Mouse (Mus musculus): Measurements from ENCODE around the gene Gm13287. TPM values are rescaled to one million over a fixed set of nuclear protein-coding genes. Genes with fewer than 3 reads are reported as not detected.
"Not testable (repeated sequence)": the region's sequence is repeated elsewhere in the genome, so short reads cannot be mapped to it uniquely, and the experiment has no call there.

Gm13287 gene
- polyA plus RNA-seq, 1 experiment from 2014 or later = not detected

- not testable (repeated sequence) for H3K27me3 ChIP-seq (replicated peaks); H3K27ac ChIP-seq (ENCODE audit: poor library complexity, severe bottlenecking); H3K4me1 ChIP-seq (replicated peaks); ATAC-seq (ENCODE audit: insufficient number of reproducible peaks, low FRiP score); H3K9ac ChIP-seq; H3K36me3 ChIP-seq; H3K9me3 ChIP-seq (replicated peaks); H3K4me3 ChIP-seq
- WGBS = no CpG with 5 or more reads among the region's 8 CpGs
- H3K4me2 ChIP-seq = peak within 1 kb of the TSS; percentile 44
Measured at GRCm38 (mm10) chr4:88805231-88805630, 2.2 kb downstream of the Gm13287 start, which contains the start of gene Gm13288. Gene Gm13288 (plus strand): TSS chr4:88805531.

- ATAC-seq (ENCODE audit: insufficient number of reproducible peaks, low FRiP score); H3K4me3 ChIP-seq; H3K36me3 ChIP-seq; H3K9me3 ChIP-seq (replicated peaks); H3K9ac ChIP-seq; H3K27me3 ChIP-seq (replicated peaks); H3K4me1 ChIP-seq (replicated peaks); H3K27ac ChIP-seq (ENCODE audit: poor library complexity, severe bottlenecking): not testable (repeated sequence)
- 0% methylated on average over 8 of the region's 34 CpGs for WGBS
- peak overlapping the region; percentile 44 for H3K4me2 ChIP-seq
Measured at GRCm38 (mm10) chr4:88805761-88806160, 2.7 kb downstream of the Gm13287 start.

- H3K4me3 ChIP-seq = no peak within 1 kb of the TSS
- H3K4me1 ChIP-seq (replicated peaks) = no peaks in the 10 kb centered on the region
- H3K27me3 ChIP-seq (replicated peaks) = 0 out of 2 replicates have a peak, but pooled peaks cover 8% of the 10 kb centered on the region
- H3K9ac ChIP-seq = no peak within 1 kb of the TSS
- 58% methylated on average over 3 of the region's 3 CpGs for WGBS
- no peak within 1 kb of the TSS for H3K4me2 ChIP-seq
- H3K36me3 ChIP-seq = no peaks in the 10 kb centered on the region
- ATAC-seq (ENCODE audit: insufficient number of reproducible peaks, low FRiP score) = no peak
- no peak within 1 kb of the TSS for H3K27ac ChIP-seq (ENCODE audit: poor library complexity, severe bottlenecking)
- no peaks in the 10 kb centered on the region for H3K9me3 ChIP-seq (replicated peaks)
Measured at GRCm38 (mm10) chr4:88815928-88816327, 12.9 kb downstream of the Gm13287 start, which contains the start of gene Ifna7. Gene Ifna7 (plus strand): TSS chr4:88816228.

GRCm38 (mm10) chr4:88819659-88820058 lies 16.6 kb downstream of the Gm13287 start, which contains the start of gene Ifna11:
Gene Ifna11 (plus strand): TSS chr4:88819959.
- Histone ChIP-seq H3K9me3 (replicated peaks) (no peaks in the 10 kb centered on the region), H3K9ac (no peak within 1 kb of the TSS), H3K27ac (ENCODE audit: poor library complexity, severe bottlenecking) (no peak within 1 kb of the TSS), H3K4me3 (no peak within 1 kb of the TSS), H3K4me1 (replicated peaks) (no peaks in the 10 kb centered on the region), H3K27me3 (replicated peaks) (0 out of 2 replicates have a peak, but pooled peaks cover 6% of the 10 kb centered on the region), H3K36me3 (no peaks in the 10 kb centered on the region), H3K4me2 (no peak within 1 kb of the TSS)
- 82% methylated on average over 1 of the region's 1 CpGs for WGBS
- no peak for ATAC-seq (ENCODE audit: insufficient number of reproducible peaks, low FRiP score)

DNA sequence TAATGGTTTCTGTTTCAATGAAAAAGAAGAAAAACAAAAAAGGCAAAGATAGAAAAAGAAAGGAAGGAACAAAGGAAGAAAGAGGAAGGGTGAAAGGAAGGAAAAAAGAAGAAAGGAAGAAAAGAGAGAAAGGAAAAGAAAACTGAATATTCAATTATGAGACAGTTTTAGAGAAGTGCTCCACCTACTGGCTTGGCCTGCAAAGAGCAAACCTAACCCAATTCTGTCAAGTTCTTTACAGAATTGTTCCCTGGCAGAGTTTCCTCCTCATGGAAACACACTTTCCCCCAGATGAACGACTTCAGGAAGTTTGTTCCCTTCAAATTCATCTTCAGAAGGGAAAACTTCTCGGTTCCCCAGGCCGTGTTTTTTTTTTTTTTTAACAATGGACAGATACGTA lies 19.9 kb downstream of the Gm13287 start:
- WGBS = 25% methylated on average over 4 of the region's 4 CpGs
- Histone ChIP-seq H3K4me2 (no peak overlapping the region), H3K36me3 (no peaks in the 10 kb centered on the region), H3K27ac (ENCODE audit: poor library complexity, severe bottlenecking) (no peak overlapping the region), H3K27me3 (replicated peaks) (no peaks in the 10 kb centered on the region), H3K9ac (no peak overlapping the region), H3K4me1 (replicated peaks) (no peaks in the 10 kb centered on the region), H3K4me3 (no peak overlapping the region), H3K9me3 (replicated peaks) (no peaks in the 10 kb centered on the region)
- no peak for ATAC-seq (ENCODE audit: insufficient number of reproducible peaks, low FRiP score)

GRCm38 (mm10) chr4:88827116-88827515 lies 24.1 kb downstream of the Gm13287 start, which contains the start of gene Ifna6:
Gene Ifna6 (plus strand): TSS chr4:88827416.
- H3K4me1 ChIP-seq (replicated peaks); H3K27ac ChIP-seq (ENCODE audit: poor library complexity, severe bottlenecking); H3K27me3 ChIP-seq (replicated peaks); H3K9me3 ChIP-seq (replicated peaks); H3K36me3 ChIP-seq; H3K4me2 ChIP-seq; ATAC-seq (ENCODE audit: insufficient number of reproducible peaks, low FRiP score); H3K9ac ChIP-seq; H3K4me3 ChIP-seq: not testable (repeated sequence)

GRCm38 (mm10) chr4:88830523-88830922 lies 27.5 kb downstream of the Gm13287 start:
- WGBS = 28% methylated on average over 4 of the region's 4 CpGs
- no peaks in the 10 kb centered on the region; the same call in 1 of the 2 replicates for H3K27me3 ChIP-seq (replicated peaks)
- no peaks in the 10 kb centered on the region for H3K9me3 ChIP-seq (replicated peaks)

DNA sequence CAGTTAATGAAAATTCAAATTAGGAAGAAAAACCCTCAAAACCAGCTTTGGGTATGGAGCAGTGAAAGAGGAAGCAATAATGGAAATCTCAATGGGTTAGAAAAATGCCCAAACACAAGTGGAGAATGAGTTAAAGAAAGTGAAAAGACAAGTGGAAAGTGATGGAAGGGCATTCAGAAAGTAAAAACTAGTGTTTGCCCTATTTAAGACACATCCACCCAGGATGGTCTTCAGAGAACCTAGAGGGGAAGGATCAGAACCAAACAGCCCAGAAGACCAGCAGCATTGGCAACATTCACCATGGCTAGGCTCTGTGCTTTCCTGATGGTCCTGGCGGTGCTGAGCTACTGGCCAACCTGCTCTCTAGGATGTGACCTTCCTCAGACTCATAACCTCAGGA lies 32.2 kb downstream of the Gm13287 start, which contains the start of gene Ifna5:
Gene Ifna5 (plus strand): TSS at position 301 of the 400 bp plus-strand sequence.
- WGBS = 58% methylated on average over 1 of the region's 1 CpGs

More at GRCm38 (mm10) chr4:88830523-88830922, 27.5 kb downstream of the Gm13287 start:
- Histone ChIP-seq H3K9ac (no peak overlapping the region), H3K4me3 (no peak overlapping the region), H3K27ac (ENCODE audit: poor library complexity, severe bottlenecking) (no peak overlapping the region), H3K4me2 (no peak overlapping the region), H3K4me1 (replicated peaks) (no peaks in the 10 kb centered on the region), H3K36me3 (no peaks in the 10 kb centered on the region)
- ATAC-seq (ENCODE audit: insufficient number of reproducible peaks, low FRiP score) = no peak

DNA sequence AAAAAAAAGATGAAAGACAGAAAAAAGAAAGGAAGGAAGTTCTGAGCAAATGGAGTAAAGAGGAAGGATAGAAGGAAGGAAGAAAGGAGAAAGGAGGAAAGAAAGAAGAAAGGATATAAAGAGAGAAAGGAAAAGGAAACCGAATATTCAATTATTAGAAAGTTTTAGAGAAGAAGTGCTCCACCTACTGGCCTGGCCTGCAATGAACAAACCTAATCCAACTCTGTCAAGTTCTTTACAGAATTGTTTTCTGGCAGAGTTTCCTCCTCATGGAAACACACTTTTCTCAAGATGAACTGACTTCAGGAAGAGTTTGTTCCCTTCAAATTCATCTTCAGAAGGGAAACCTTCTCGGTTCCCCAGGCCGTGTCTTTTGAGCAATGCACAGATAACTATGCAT lies 35.8 kb downstream of the Gm13287 start:
- Histone ChIP-seq H3K27me3 (replicated peaks) (peaks cover 5% of the 10 kb centered on the region; the same call in 1 of the 2 replicates), H3K9me3 (replicated peaks) (no peaks in the 10 kb centered on the region), H3K4me3 (no peak overlapping the region), H3K4me2 (no peak overlapping the region), H3K9ac (no peak overlapping the region), H3K27ac (ENCODE audit: poor library complexity, severe bottlenecking) (no peak overlapping the region), H3K4me1 (replicated peaks) (no peaks in the 10 kb centered on the region), H3K36me3 (no peaks in the 10 kb centered on the region)
- 40% methylated on average over 3 of the region's 3 CpGs for WGBS
- ATAC-seq (ENCODE audit: insufficient number of reproducible peaks, low FRiP score) = no peak

More for the DNA sequence above, 32.2 kb downstream of the Gm13287 start, which contains the start of gene Ifna5:
- not testable (repeated sequence) for H3K4me2 ChIP-seq; H3K9me3 ChIP-seq (replicated peaks); H3K36me3 ChIP-seq; H3K27ac ChIP-seq (ENCODE audit: poor library complexity, severe bottlenecking); H3K4me1 ChIP-seq (replicated peaks); H3K4me3 ChIP-seq; H3K9ac ChIP-seq; H3K27me3 ChIP-seq (replicated peaks); ATAC-seq (ENCODE audit: insufficient number of reproducible peaks, low FRiP score)

- Histone ChIP-seq H3K4me3 (no peak overlapping the region), H3K9ac (no peak overlapping the region), H3K36me3 (no peaks in the 10 kb centered on the region), H3K9me3 (replicated peaks) (no peaks in the 10 kb centered on the region), H3K4me2 (no peak overlapping the region), H3K27ac (ENCODE audit: poor library complexity, severe bottlenecking) (no peak overlapping the region), H3K27me3 (replicated peaks) (peaks cover 5% of the 10 kb centered on the region; the same call in 1 of the 2 replicates), H3K4me1 (replicated peaks) (no peaks in the 10 kb centered on the region)
- no peak for ATAC-seq (ENCODE audit: insufficient number of reproducible peaks, low FRiP score)
- WGBS = 58% methylated on average over 3 of the region's 3 CpGs
Measured at GRCm38 (mm10) chr4:88840058-88840457, 37.0 kb downstream of the Gm13287 start.

DNA sequence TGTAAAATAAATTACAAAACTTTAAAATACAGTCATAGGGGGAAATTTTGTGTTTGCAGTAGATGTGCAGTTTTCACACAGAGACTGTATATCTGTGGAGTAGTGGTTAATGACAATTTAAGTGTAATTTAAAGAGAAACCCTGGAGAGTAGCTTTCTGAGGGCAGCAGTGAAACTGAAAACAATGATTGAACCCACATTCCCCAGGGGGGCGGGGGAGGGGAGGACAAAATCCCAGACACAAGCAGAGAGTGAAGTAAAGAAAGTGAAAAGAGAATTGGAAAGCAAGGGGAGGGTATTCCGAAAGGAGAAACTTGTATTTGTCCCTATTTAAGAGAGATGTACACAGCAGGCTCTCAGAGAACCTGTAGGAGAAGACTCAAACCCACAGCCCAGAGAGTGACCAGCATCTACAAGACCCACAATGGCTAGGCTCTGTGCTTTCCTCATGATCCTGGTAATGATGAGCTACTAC lies 38.4 kb downstream of the Gm13287 start, which contains the start of gene Ifna4:
Gene Ifna4 (plus strand): TSS at position 424 of the 474 bp plus-strand sequence.
- 53% methylated on average over 2 of the region's 2 CpGs for WGBS

DNA sequence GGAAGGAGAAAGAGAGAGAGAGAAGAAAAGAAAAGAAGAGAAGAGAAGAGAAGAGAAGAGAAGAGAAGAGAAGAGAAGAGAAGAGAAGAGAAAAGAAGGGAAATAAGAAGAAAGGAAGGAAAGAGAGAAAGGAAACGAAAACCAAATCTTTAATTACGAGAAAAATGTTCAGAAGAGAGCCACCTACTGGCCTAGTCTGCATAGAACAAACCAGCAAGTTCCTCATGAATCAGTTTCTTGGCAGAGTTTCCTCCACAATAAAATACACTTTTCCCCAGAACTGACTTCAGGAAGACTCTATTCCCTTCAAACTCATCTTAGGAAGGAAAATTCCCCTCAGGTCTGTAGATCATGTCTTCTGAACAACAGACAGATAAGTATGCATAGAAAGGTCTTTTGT lies 42.3 kb downstream of the Gm13287 start:
- ATAC-seq (ENCODE audit: insufficient number of reproducible peaks, low FRiP score) = no peak
- WGBS = 47% methylated on average over 2 of the region's 2 CpGs
- no peak overlapping the region for H3K4me3 ChIP-seq

More for the DNA sequence above, 38.4 kb downstream of the Gm13287 start, which contains the start of gene Ifna4:
- H3K27ac ChIP-seq (ENCODE audit: poor library complexity, severe bottlenecking) = no peak within 1 kb of the TSS
- no peaks in the 10 kb centered on the region for H3K36me3 ChIP-seq
- no peak for ATAC-seq (ENCODE audit: insufficient number of reproducible peaks, low FRiP score)
- no peak within 1 kb of the TSS for H3K9ac ChIP-seq
- H3K4me2 ChIP-seq = no peak within 1 kb of the TSS
- peaks cover 5% of the 10 kb centered on the region; the same call in 1 of the 2 replicates for H3K27me3 ChIP-seq (replicated peaks)
- no peak within 1 kb of the TSS for H3K4me3 ChIP-seq
- H3K9me3 ChIP-seq (replicated peaks) = no peaks in the 10 kb centered on the region
- H3K4me1 ChIP-seq (replicated peaks) = no peaks in the 10 kb centered on the region

More for the DNA sequence above, 42.3 kb downstream of the Gm13287 start:
- Histone ChIP-seq H3K36me3 (no peaks in the 10 kb centered on the region), H3K4me1 (replicated peaks) (no peaks in the 10 kb centered on the region), H3K27me3 (replicated peaks) (peaks cover 5% of the 10 kb centered on the region; the same call in 1 of the 2 replicates), H3K4me2 (no peak overlapping the region), H3K9me3 (replicated peaks) (no peaks in the 10 kb centered on the region), H3K9ac (no peak overlapping the region), H3K27ac (ENCODE audit: poor library complexity, severe bottlenecking) (no peak overlapping the region)
